Mouse (Mus musculus) lung, postnatal 0 days (tissue): ENCODE measurements at regions not wholly inside any gene's neighbourhood (a gene's known extent, or its start where the extent isn't known, plus 50 kb on each side); places are given as distances from the start of the nearest gene placed in this dataset.

Source experiments
- ATAC-seq: fragments of 200-750 bp; cut with Nextera tagmentation; 2 replicates; pipeline ENCODE4 v1.8.0; 2017; ENCODE audit warnings: moderate library complexity
- DNase-seq: peaks from one replicate; pipeline ENCODE4 v3.0.0-alpha.2; 2016; ENCODE audit warnings: low spot score
- H3K27ac ChIP-seq: fragments of 300-500 bp; sonication (generic); 2 replicates; pipeline ENCODE4 v1.5.1; 2014; ENCODE audit warnings: antibody characterized with exemption, mild to moderate bottlenecking, low read length, mixed read lengths
- H3K27me3 ChIP-seq: fragments of 300-500 bp; sonication (generic); replicated peaks from 2 replicates; pipeline ENCODE4 v1.6.1; 2014; ENCODE audit warnings: low read length, mixed read lengths; ENCODE audit not compliant: insufficient read depth
- H3K36me3 ChIP-seq: fragments of 300-500 bp; sonication (generic); 2 replicates; pipeline ENCODE4 v1.6.1; 2014; ENCODE audit warnings: low read length, mixed read lengths; ENCODE audit not compliant: insufficient read depth
- H3K4me1 ChIP-seq: fragments of 300-500 bp; sonication (generic); 2 replicates; pipeline ENCODE4 v1.6.1; 2014; ENCODE audit warnings: antibody characterized with exemption, low read depth, low read length, mixed read lengths; ENCODE audit not compliant: insufficient read depth
- H3K4me2 ChIP-seq: fragments of 300-500 bp; sonication (generic); replicated peaks from 2 replicates; pipeline ENCODE4 v1.6.1; 2014; ENCODE audit warnings: low read depth, mild to moderate bottlenecking, low read length, moderate library complexity, mixed read lengths
- H3K4me3 ChIP-seq: fragments of 300-500 bp; sonication (generic); 2 replicates; pipeline ENCODE4 v1.5.1; 2014; ENCODE audit warnings: low read depth, low read length
- H3K9ac ChIP-seq: fragments of 300-500 bp; sonication (generic); replicated peaks from 2 replicates; pipeline ENCODE4 v1.6.1; 2014; ENCODE audit warnings: low read depth, mild to moderate bottlenecking
- H3K9me3 ChIP-seq: fragments of 300-500 bp; sonication (generic); 2 replicates; pipeline ENCODE4 v1.6.1; 2016; ENCODE audit warnings: low read length, mixed read lengths
- CTCF ChIP-seq: IDR thresholded peaks from 2 replicates; pipeline ENCODE4 v1.5.1; 2016; ENCODE audit warnings: antibody characterized with exemption, mild to moderate bottlenecking
- EP300 ChIP-seq: IDR thresholded peaks from 2 replicates; pipeline ENCODE4 v1.6.1; 2016; ENCODE audit warnings: antibody characterized with exemption, mild to moderate bottlenecking, control low read depth
- WGBS: fragments of 180-500 bp; shearing (Covaris S2); extraction: QIAGEN DNeasy Blood & Tissue Kit; methylation state at CpG from one replicate; pipeline ENCODE4 v1.1.7; 2014; 5-methylcytosine and 5-hydroxymethylcytosine counted together

- DNase-seq (peak; percentile 95), ATAC-seq (peak; percentile 95)
- no peaks in the 10 kb centered on the region for H3K36me3 ChIP-seq
- H3K27me3 ChIP-seq: no peaks in the 10 kb centered on the region
- TF ChIP-seq CTCF (peak; percentile 90), EP300 (peak; percentile 53; the same call in 1 of the 2 replicates)
- WGBS: 24% methylated on average over 5 of the region's 5 CpGs
- H3K9me3 ChIP-seq: no peaks in the 10 kb centered on the region
- H3K4me2 ChIP-seq: no peak overlapping the region
- peak overlapping the region; percentile 32 for H3K27ac ChIP-seq
- H3K4me3 ChIP-seq: no peak overlapping the region
- H3K4me1 ChIP-seq: peaks cover 8% of the 10 kb centered on the region; the same call in 1 of the 2 replicates
- H3K9ac ChIP-seq: no peak overlapping the region
Observed at GRCm38 (mm10) chr13:110967626-110968506, 286.9 kb upstream of the Actbl2 start.

DNA sequence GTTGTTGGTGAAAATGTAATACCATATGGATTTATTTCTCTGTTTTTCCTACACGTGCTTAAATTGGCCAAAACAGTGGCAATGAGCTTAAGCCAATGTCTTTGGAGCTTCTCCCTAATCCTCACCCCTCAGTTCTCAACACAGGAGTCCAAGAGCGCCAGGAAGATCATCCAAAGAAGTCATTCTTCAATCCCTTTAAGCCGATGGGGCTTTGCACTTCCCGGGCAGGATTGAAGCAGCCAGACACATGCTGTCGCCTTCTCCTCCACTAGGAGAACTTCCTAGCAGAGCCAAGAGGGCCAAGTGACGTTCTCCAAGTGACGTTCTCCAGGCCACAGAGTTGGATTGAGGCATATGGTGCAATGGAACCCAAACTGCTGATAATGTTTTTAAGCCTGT is 286.3 kb upstream of the Actbl2 start:
- H3K27me3 ChIP-seq: no peaks in the 10 kb centered on the region
- peaks cover 8% of the 10 kb centered on the region; the same call in 1 of the 2 replicates for H3K4me1 ChIP-seq
- ATAC-seq: peak; percentile 75
- H3K4me2 ChIP-seq: no peak overlapping the region
- DNase-seq: peak; percentile 71
- WGBS: 25% methylated on average over 7 of the region's 7 CpGs
- H3K27ac ChIP-seq: no peak overlapping the region
- no peaks in the 10 kb centered on the region for H3K9me3 ChIP-seq
- no peak overlapping the region for H3K9ac ChIP-seq
- no peak overlapping the region for H3K4me3 ChIP-seq
- TF ChIP-seq CTCF: peak; percentile 59
- no peak for TF ChIP-seq EP300
- H3K36me3 ChIP-seq: no peaks in the 10 kb centered on the region

DNA sequence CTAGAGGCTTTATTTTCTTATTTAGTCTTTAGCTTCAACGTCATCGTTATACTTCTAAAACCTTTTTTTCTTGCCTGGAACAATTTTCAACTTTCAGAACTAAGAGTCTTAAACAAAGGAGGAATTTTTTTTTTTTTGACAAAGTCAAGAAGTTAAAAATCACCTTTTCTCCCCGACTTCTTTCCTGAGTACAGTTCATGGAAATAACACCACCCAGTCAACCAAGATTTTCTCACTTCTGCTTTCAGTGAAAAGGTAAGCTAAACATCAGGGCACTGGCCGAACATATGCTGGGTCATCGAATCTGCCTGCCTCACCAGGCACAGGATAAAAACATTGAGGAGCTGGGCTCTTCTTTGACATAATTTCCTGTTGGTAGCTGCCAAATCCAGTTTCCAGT is 277.4 kb upstream of the Actbl2 start:
- Histone ChIP-seq H3K27me3 (no peaks in the 10 kb centered on the region), H3K36me3 (no peaks in the 10 kb centered on the region), H3K4me2 (no peak overlapping the region), H3K4me3 (no peak overlapping the region), H3K27ac (no peak overlapping the region), H3K9ac (no peak overlapping the region), H3K9me3 (no peaks in the 10 kb centered on the region), H3K4me1 (no peaks in the 10 kb centered on the region)
- WGBS: 71% methylated on average over 5 of the region's 5 CpGs
- DNase-seq (no peak), ATAC-seq (no peak)
- no peak for TF ChIP-seq EP300
- no peak for TF ChIP-seq CTCF

DNA sequence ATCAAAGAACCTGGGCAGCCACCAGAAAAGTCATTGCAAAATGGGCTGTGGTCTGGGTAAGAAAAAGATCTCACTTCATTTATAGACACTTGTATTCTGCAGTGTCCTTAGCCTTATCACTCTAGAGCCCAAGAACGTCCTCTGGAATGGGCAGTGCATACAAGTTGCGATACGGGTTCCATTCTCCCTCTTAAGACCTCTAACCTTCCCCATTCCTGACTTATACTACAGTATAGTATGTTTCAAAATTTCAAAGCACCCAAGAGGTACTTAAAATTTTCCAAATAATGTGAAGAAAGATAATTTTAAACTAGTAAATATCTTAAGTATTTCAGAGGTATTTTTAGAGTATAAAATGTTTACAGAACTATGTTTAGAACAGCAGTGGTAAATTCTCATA is 276.8 kb upstream of the Actbl2 start:
- no peaks in the 10 kb centered on the region for H3K4me1 ChIP-seq
- H3K9ac ChIP-seq: no peak overlapping the region
- peak; percentile 16 for DNase-seq
- H3K27ac ChIP-seq: no peak overlapping the region
- peak; percentile 62; the same call in 1 of the 2 replicates for ATAC-seq
- H3K4me2 ChIP-seq: no peak overlapping the region
- no peak overlapping the region for H3K4me3 ChIP-seq
- WGBS: 63% methylated on average over 3 of the region's 3 CpGs
- no peak for TF ChIP-seq CTCF
- TF ChIP-seq EP300: peak; percentile 81
- no peaks in the 10 kb centered on the region for H3K27me3 ChIP-seq
- H3K9me3 ChIP-seq: no peaks in the 10 kb centered on the region
- H3K36me3 ChIP-seq: no peaks in the 10 kb centered on the region

GRCm38 (mm10) chr13:110990677-110991076 is 264.1 kb upstream of the Actbl2 start:
- Histone ChIP-seq H3K4me1 (no peaks in the 10 kb centered on the region), H3K4me2 (no peak overlapping the region), H3K27me3 (no peaks in the 10 kb centered on the region), H3K4me3 (no peak overlapping the region), H3K36me3 (no peaks in the 10 kb centered on the region), H3K9me3 (no peaks in the 10 kb centered on the region), H3K9ac (no peak overlapping the region), H3K27ac (no peak overlapping the region)
- ATAC-seq (no peak), DNase-seq (peak; percentile 37)
- WGBS: 80% methylated on average over 2 of the region's 2 CpGs
- TF ChIP-seq CTCF (no peak), EP300 (no peak)

DNA sequence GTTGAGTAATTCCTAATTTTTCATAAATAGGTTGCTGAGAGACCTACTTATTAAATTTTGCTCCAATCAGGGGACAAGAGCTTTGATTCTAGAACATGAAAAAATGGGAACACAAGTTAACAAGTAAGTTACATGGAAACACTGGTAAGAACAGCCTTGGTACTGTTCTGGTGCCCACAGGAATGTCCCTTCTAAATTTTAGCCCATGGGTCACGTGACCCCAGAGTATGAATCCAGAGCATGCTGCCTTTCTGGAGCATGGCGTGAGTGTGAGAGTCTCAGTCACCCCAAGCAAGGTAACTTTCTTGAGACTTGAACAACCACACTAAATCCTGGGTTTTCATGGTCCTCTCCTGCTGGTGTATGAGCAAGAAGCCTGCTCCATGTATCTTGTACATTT is 263.7 kb upstream of the Actbl2 start:
- H3K4me3 ChIP-seq: no peak overlapping the region
- H3K27ac ChIP-seq: no peak overlapping the region
- DNase-seq (no peak), ATAC-seq (no peak)
- H3K9ac ChIP-seq: no peak overlapping the region
- no peak for TF ChIP-seq EP300
- no peak for TF ChIP-seq CTCF
- no peaks in the 10 kb centered on the region for H3K9me3 ChIP-seq
- no peaks in the 10 kb centered on the region for H3K4me1 ChIP-seq
- H3K4me2 ChIP-seq: no peak overlapping the region
- no peaks in the 10 kb centered on the region for H3K36me3 ChIP-seq
- 85% methylated on average over 2 of the region's 2 CpGs for WGBS
- H3K27me3 ChIP-seq: no peaks in the 10 kb centered on the region
